Mouse (Mus musculus): ENCODE measurements around the gene Olfr541.
"Not testable (repeated sequence)": the region's sequence is repeated elsewhere in the genome, so short reads cannot be mapped to it uniquely, and the experiment has no call there.

Gene Olfr541

DNA sequence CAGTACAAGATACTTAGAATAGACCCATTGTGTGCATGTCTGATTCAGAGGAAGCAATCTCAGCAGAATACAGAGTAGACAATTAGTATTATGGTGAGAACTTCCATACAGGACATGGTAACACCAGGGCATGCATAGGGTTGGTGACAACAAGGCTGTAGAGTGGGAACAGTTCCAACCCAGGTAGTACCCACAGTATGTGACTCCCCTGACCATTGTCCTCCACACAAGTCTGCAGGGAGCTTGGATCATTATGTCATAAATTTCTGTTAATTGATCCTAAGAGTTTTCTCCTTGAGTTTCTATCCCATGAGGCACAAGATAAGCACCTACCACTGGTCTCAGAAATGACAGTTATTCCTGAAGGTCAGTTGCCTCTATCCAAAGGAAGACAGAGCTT, at the start of gene Olfr541:
Gene Olfr541 (plus strand): TSS at position 301 of the 400 bp plus-strand sequence.
- no peak for DNase-seq

DNA sequence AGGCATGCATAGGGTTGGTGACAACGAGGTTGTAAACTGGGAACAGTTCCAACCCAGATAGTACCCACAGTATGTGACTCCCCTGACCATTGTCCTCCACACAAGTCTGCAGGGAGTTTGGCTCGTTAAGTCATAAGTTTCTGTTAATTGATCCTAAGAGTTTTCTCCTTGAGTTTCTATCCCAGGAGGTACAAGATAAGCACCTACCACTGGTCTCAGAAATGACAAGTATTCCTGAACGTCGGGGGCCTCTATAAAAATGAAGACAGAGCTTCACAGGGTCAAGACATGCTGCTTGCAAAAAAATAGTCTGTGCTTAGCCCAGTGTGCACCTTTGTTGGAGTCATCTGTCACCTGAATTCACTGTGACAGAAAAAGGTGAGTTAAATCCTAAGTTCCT, 37.4 kb upstream of the Olfr541 start, which contains the start of gene Olfr539:
Gene Olfr539 (plus strand): TSS at position 301 of the 400 bp plus-strand sequence.
- no peak for DNase-seq

DNA sequence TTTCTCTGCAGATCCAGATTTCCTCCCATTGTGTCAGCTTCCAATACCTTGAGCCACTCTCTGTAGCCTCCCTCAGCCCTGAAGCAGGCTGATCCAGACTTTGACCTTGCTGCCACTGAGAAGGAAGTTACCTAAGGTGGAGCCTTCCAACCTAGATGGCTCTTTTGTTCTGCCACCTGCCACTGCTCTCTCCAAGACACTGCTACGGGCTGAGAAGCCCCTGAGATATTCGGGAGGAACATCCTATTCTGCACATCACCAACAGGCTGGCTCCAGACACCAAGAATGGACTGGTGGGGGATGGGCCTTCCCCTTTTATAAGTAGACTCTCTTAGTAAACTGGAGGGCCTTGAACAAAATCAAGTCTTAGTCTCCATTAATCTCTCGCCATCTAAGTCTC, 26.4 kb upstream of the Olfr541 start:
- not testable (repeated sequence) for DNase-seq

DNA sequence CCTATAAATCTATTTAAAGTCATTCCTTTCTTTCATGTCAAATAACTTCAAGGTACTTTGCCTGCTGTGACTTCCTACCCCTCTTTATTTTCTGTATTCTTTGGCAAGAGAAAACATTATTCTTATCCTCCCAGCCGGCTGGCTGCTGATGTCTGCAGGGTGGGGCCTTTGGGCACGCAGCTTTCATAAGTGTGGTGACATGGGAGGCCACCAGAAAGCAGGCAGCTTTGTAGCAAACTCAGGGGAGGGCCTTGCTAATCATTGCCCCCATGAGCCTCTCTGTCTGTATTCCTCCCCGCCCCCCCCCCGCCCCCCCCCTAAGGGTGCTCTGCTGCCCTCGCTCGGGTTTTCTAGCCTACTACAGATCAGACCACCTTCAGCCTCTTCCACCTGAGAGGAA, 21.2 kb upstream of the Olfr541 start:
- DNase-seq = no peak

GRCm38 (mm10) chr7:140679591-140679990, 17.5 kb upstream of the Olfr541 start:
- not testable (repeated sequence) for DNase-seq

GRCm38 (mm10) chr7:140681651-140682050, 15.4 kb upstream of the Olfr541 start, which contains the start of gene Olfr45:
Gene Olfr45 (plus strand): TSS chr7:140681951.
- DNase-seq = no peak

DNA sequence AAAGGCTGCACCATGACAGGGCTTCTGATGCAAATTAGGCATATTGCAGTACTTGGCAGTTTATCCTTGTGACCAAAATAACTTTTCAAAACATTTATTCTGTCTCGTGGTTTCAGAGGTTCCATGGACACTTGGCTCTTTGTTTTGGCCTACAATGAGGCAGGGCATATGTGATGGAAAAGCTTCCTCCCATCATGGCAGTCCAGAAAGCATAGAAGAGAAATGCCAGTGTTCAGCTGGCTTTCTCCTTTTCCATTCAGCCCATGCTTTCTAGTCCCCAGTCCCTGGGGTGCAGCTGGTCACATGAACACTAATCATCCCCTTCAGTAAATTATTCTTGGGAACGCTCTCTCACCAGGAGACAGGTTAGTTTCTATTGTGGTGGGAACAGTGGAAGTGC, 9.3 kb downstream of the Olfr541 start:
- DNase-seq = no peak

- no peak for DNase-seq
Measured at GRCm38 (mm10) chr7:140707536-140708284, 10.6 kb downstream of the Olfr541 start.

DNA sequence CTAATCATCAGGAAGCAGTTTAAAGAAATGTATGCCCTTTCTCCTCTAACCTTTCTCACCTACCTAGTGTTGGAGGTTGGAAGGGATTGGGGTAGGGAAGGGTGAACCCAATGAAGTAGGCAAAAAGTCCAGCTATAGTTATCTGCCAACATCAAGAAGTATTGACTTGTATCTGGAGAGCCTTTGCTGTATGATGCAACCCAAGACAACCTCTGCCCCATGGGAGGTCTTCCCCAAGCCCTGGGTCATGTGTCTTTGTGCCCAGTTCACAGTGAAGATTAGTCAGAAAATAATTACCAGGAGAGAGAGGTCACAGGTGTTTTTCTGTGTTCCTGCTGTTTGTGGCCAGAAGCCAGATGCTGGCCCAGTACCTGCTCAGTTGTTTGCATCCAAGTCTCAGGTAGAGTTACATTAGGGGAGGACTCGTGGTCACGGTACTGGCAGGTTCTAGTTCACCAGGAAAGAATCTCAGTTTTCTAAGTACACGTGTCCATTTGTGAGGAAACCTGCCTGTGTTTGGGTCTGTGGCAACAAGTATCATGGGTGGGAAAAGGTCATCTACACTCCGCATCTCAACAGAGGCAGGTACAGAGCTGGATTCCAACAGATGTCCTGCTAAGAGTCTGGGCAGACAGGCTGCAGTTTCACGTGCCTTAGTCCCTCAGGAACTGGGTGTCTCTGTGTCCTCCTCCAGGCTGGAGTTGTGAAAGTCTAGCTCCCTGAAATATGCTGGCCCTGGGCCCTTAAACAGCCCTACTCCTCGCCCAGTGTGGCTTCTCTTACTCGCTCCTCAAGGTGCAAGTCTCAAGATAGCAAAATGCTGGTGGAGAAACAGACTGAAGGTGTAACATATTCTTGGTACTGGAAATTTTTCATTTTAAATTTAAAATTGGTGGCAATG, 20.3 kb downstream of the Olfr541 start:
- no peak for DNase-seq

- DNase-seq = no peak
Measured at GRCm38 (mm10) chr7:140721095-140721494, 24.0 kb downstream of the Olfr541 start.

DNA sequence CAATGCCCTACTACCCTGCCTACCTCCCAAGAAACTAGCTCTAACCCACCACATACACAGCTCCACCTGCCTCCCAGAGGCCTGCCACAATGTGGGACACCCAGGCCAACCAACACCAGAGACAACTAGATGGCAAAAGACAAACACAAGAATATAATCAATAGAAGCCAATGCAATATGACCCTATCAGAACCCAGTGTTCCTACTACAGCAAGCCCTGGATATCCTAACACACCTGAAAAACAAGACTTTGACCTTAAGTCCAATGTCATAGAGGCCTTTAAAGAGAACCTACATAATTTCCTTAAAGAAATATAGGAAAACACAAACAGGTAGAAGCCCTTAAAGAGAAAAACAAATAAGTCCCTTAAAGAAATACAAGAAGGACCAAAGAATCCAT, 28.5 kb downstream of the Olfr541 start:
- DNase-seq = no peak

- no peak for DNase-seq
Measured at GRCm38 (mm10) chr7:140733162-140733561, 36.1 kb downstream of the Olfr541 start.

GRCm38 (mm10) chr7:140747402-140747801, 50.3 kb downstream of the Olfr541 start:
- DNase-seq = no peak

DNA sequence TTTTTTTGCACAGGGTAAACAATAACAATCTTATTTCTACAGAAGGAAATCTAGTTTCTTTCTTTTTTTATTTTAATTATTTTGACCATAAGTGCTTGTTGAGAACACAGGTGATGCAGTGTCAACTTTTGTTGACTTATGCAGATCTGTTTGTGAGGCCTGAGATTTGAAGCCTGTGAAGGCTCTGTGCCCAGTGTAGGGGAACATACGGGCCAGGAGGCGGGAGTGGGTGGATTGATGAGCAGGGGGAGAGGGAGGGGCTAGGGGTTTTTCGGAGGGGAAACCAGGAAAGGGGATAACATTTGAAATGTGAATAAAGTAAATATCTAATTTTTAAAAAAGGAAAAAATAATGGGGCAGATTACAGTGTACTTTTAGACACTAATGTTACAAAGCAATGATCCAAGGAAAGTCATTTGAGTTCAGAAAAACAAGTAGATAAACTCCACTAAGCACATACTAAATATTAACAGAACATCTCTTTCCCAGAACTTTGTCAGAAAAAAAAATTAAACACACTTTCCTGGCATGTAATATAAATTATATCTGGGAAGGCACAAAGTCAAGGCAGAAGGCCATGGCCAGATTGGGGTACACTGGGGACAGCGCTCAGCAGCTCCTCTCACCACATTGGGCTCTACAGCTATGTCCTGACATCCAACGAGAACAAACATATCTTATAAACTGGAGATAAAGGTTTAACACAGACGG, 51.2 kb downstream of the Olfr541 start:
- no peak for DNase-seq

- DNase-seq = no peak
Measured at GRCm38 (mm10) chr7:140748827-140749160, 51.7 kb downstream of the Olfr541 start.

DNA sequence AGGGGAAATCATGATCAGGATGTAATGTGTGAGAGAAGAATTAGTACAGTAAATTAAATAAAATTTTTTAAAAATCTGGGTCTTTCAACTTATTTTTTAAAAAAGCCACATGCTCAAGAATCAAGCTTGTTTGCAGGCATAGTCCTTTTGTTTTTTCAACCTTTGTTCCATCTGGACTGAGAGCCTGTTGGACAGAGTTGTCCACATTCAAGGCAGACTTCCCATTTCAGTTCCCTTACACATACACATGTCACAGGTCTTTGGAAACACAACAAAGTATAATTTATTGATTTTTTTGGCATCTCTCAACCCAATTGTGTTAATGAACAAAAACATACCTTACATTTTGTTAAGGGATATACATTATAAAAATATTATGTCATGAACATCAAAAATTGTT, 57.5 kb downstream of the Olfr541 start:
- DNase-seq = no peak

Data from cerebellum, postnatal 25 days (tissue).